Mouse (Mus musculus): ENCODE data around the gene Sowahd. TPM values are rescaled to one million over a fixed set of nuclear protein-coding genes. Genes with fewer than 3 reads are reported as not detected.
"Not testable (repeated sequence)": the region's sequence is repeated elsewhere in the genome, so short reads cannot be mapped to it uniquely, and the experiment has no call there.

Gene Sowahd
- polyA plus RNA-seq, 1 experiment from 2014 or later, result not detected

- no peak overlapping the region for H3K9ac ChIP-seq (replicated peaks; ENCODE audit: low read depth, low read length)
- WGBS, result 23% methylated on average over 68 of the region's 70 CpGs
- no peaks in the 10 kb centered on the region for H3K36me3 ChIP-seq (ENCODE audit: control insufficient read depth, insufficient read depth, low read length)
- peaks cover 5% of the 10 kb centered on the region; the same call in 1 of the 2 replicates for H3K27me3 ChIP-seq (ENCODE audit: control insufficient read depth, insufficient read depth, low read length)
- H3K4me2 ChIP-seq (replicated peaks; ENCODE audit: low read depth, low read length), result peak overlapping the region; percentile 49
- ATAC-seq (ENCODE audit: insufficient number of reproducible peaks, insufficient read depth, low FRiP score, low read depth), result no peak
- H3K27ac ChIP-seq (ENCODE audit: low read length), result no peak overlapping the region
- peak overlapping the region; percentile 22 for H3K4me3 ChIP-seq (ENCODE audit: low read depth, low read length)
- H3K4me1 ChIP-seq (ENCODE audit: control insufficient read depth, insufficient read depth, low read length), result no peaks in the 10 kb centered on the region
- no peaks in the 10 kb centered on the region for H3K9me3 ChIP-seq (ENCODE audit: control insufficient read depth, low read depth, low read length)
Observed at GRCm38 (mm10) chrX:37048890-37049823, 512 bp downstream of the Sowahd start.

- 74% methylated on average over 9 of the region's 9 CpGs for WGBS
Observed at GRCm38 (mm10) chrX:37063902-37064301, 15.3 kb downstream of the Sowahd start.

GRCm38 (mm10) chrX:37067299-37067698 lies 18.7 kb downstream of the Sowahd start:
- H3K4me2 ChIP-seq (replicated peaks; ENCODE audit: low read depth, low read length), result no peak overlapping the region
- H3K36me3 ChIP-seq (ENCODE audit: control insufficient read depth, insufficient read depth, low read length), result no peaks in the 10 kb centered on the region
- no peaks in the 10 kb centered on the region for H3K9me3 ChIP-seq (ENCODE audit: control insufficient read depth, low read depth, low read length)
- no peak overlapping the region for H3K9ac ChIP-seq (replicated peaks; ENCODE audit: low read depth, low read length)
- no peak overlapping the region for H3K4me3 ChIP-seq (ENCODE audit: low read depth, low read length)
- no peaks in the 10 kb centered on the region for H3K4me1 ChIP-seq (ENCODE audit: control insufficient read depth, insufficient read depth, low read length)
- H3K27ac ChIP-seq (ENCODE audit: low read length), result no peak overlapping the region
- no peak for ATAC-seq (ENCODE audit: insufficient number of reproducible peaks, insufficient read depth, low FRiP score, low read depth)
- 81% methylated on average over 3 of the region's 3 CpGs for WGBS
- H3K27me3 ChIP-seq (ENCODE audit: control insufficient read depth, insufficient read depth, low read length), result no peaks in the 10 kb centered on the region

More at GRCm38 (mm10) chrX:37063902-37064301, 15.3 kb downstream of the Sowahd start:
- H3K4me1 ChIP-seq (ENCODE audit: control insufficient read depth, insufficient read depth, low read length), result no peaks in the 10 kb centered on the region
- H3K27ac ChIP-seq (ENCODE audit: low read length), result no peak overlapping the region
- no peak for ATAC-seq (ENCODE audit: insufficient number of reproducible peaks, insufficient read depth, low FRiP score, low read depth)
- no peak overlapping the region for H3K4me2 ChIP-seq (replicated peaks; ENCODE audit: low read depth, low read length)
- no peak overlapping the region for H3K4me3 ChIP-seq (ENCODE audit: low read depth, low read length)
- H3K27me3 ChIP-seq (ENCODE audit: control insufficient read depth, insufficient read depth, low read length), result no peaks in the 10 kb centered on the region
- H3K9me3 ChIP-seq (ENCODE audit: control insufficient read depth, low read depth, low read length), result no peaks in the 10 kb centered on the region
- no peaks in the 10 kb centered on the region for H3K36me3 ChIP-seq (ENCODE audit: control insufficient read depth, insufficient read depth, low read length)
- H3K9ac ChIP-seq (replicated peaks; ENCODE audit: low read depth, low read length), result no peak overlapping the region

DNA sequence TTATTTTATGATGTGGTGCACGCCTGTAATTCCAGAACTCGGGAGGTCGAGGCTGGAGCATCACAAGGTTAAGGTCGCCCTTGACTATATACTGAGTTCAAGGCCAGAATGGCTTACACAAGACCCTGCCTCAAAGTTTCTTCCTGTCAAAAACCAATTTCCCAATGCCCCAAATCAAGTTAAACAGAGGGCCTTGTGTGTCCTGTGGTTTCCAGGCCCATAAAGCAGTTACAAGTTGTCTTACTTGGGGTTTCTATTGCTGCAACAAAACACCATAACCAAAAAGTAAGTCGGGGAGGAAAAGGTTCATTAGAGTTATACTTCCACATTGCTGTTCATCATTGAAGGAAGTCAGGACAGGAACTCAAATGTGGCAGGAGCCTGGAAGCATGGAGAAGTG lies 20.1 kb downstream of the Sowahd start:
- Histone ChIP-seq H3K27me3 (ENCODE audit: control insufficient read depth, insufficient read depth, low read length) (no peaks in the 10 kb centered on the region), H3K27ac (ENCODE audit: low read length) (no peak overlapping the region), H3K4me1 (ENCODE audit: control insufficient read depth, insufficient read depth, low read length) (no peaks in the 10 kb centered on the region), H3K9ac (replicated peaks; ENCODE audit: low read depth, low read length) (no peak overlapping the region), H3K9me3 (ENCODE audit: control insufficient read depth, low read depth, low read length) (no peaks in the 10 kb centered on the region), H3K4me3 (ENCODE audit: low read depth, low read length) (no peak overlapping the region), H3K4me2 (replicated peaks; ENCODE audit: low read depth, low read length) (no peak overlapping the region), H3K36me3 (ENCODE audit: control insufficient read depth, insufficient read depth, low read length) (no peaks in the 10 kb centered on the region)
- 89% methylated on average over 5 of the region's 5 CpGs for WGBS
- ATAC-seq (ENCODE audit: insufficient number of reproducible peaks, insufficient read depth, low FRiP score, low read depth), result no peak

GRCm38 (mm10) chrX:37074262-37074892 lies 25.7 kb downstream of the Sowahd start:
- Histone ChIP-seq H3K36me3 (ENCODE audit: control insufficient read depth, insufficient read depth, low read length) (no peaks in the 10 kb centered on the region), H3K4me3 (ENCODE audit: low read depth, low read length) (no peak overlapping the region), H3K9ac (replicated peaks; ENCODE audit: low read depth, low read length) (no peak overlapping the region), H3K4me1 (ENCODE audit: control insufficient read depth, insufficient read depth, low read length) (no peaks in the 10 kb centered on the region), H3K4me2 (replicated peaks; ENCODE audit: low read depth, low read length) (no peak overlapping the region), H3K9me3 (ENCODE audit: control insufficient read depth, low read depth, low read length) (no peaks in the 10 kb centered on the region), H3K27ac (ENCODE audit: low read length) (no peak overlapping the region), H3K27me3 (ENCODE audit: control insufficient read depth, insufficient read depth, low read length) (no peaks in the 10 kb centered on the region)
- 38% methylated on average over 9 of the region's 9 CpGs for WGBS
- no peak for ATAC-seq (ENCODE audit: insufficient number of reproducible peaks, insufficient read depth, low FRiP score, low read depth)

DNA sequence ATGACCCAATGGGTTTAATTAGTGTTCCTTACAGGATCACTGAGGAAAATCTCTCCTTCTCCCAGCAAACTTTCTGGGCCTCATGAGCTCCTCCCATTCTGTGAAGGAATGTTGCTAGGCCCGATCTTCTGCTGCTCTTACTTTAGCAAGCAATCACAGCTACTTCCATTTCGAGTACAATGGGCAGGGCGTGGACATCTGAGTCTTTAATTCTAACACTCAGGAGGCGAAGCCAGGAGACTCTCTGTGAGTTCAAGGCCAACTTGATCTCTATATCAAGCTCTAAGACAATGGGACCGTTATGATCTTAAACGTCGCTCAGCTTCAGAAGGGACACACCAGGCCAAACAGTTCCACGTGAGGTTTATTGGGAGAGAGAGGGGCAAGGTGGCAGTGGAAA lies 28.0 kb downstream of the Sowahd start:
- no peak overlapping the region for H3K27ac ChIP-seq (ENCODE audit: low read length)

GRCm38 (mm10) chrX:37080345-37080744 lies 31.7 kb downstream of the Sowahd start:
- H3K27me3 ChIP-seq (ENCODE audit: control insufficient read depth, insufficient read depth, low read length); H3K9ac ChIP-seq (replicated peaks; ENCODE audit: low read depth, low read length); H3K4me3 ChIP-seq (ENCODE audit: low read depth, low read length); H3K4me2 ChIP-seq (replicated peaks; ENCODE audit: low read depth, low read length); H3K4me1 ChIP-seq (ENCODE audit: control insufficient read depth, insufficient read depth, low read length); H3K36me3 ChIP-seq (ENCODE audit: control insufficient read depth, insufficient read depth, low read length); H3K9me3 ChIP-seq (ENCODE audit: control insufficient read depth, low read depth, low read length); H3K27ac ChIP-seq (ENCODE audit: low read length); ATAC-seq (ENCODE audit: insufficient number of reproducible peaks, insufficient read depth, low FRiP score, low read depth): not testable (repeated sequence)
- 58% methylated on average over 3 of the region's 4 CpGs for WGBS

More for the DNA sequence above, 28.0 kb downstream of the Sowahd start:
- Histone ChIP-seq H3K36me3 (ENCODE audit: control insufficient read depth, insufficient read depth, low read length) (no peaks in the 10 kb centered on the region; the same call in 1 of the 2 replicates), H3K9ac (replicated peaks; ENCODE audit: low read depth, low read length) (no peak overlapping the region), H3K4me3 (ENCODE audit: low read depth, low read length) (no peak overlapping the region), H3K4me1 (ENCODE audit: control insufficient read depth, insufficient read depth, low read length) (no peaks in the 10 kb centered on the region), H3K27me3 (ENCODE audit: control insufficient read depth, insufficient read depth, low read length) (no peaks in the 10 kb centered on the region), H3K4me2 (replicated peaks; ENCODE audit: low read depth, low read length) (no peak overlapping the region), H3K9me3 (ENCODE audit: control insufficient read depth, low read depth, low read length) (no peaks in the 10 kb centered on the region)
- WGBS, result 74% methylated on average over 8 of the region's 8 CpGs
- ATAC-seq (ENCODE audit: insufficient number of reproducible peaks, insufficient read depth, low FRiP score, low read depth), result no peak

- no peaks in the 10 kb centered on the region for H3K27me3 ChIP-seq (ENCODE audit: control insufficient read depth, insufficient read depth, low read length)
- no peak overlapping the region for H3K27ac ChIP-seq (ENCODE audit: low read length)
- H3K4me3 ChIP-seq (ENCODE audit: low read depth, low read length), result no peak overlapping the region
- no peak for ATAC-seq (ENCODE audit: insufficient number of reproducible peaks, insufficient read depth, low FRiP score, low read depth)
- H3K9ac ChIP-seq (replicated peaks; ENCODE audit: low read depth, low read length), result no peak overlapping the region
- 59% methylated on average over 6 of the region's 6 CpGs for WGBS
- H3K36me3 ChIP-seq (ENCODE audit: control insufficient read depth, insufficient read depth, low read length), result no peaks in the 10 kb centered on the region; the same call in 1 of the 2 replicates
- no peak overlapping the region for H3K4me2 ChIP-seq (replicated peaks; ENCODE audit: low read depth, low read length)
- no peaks in the 10 kb centered on the region for H3K9me3 ChIP-seq (ENCODE audit: control insufficient read depth, low read depth, low read length)
- H3K4me1 ChIP-seq (ENCODE audit: control insufficient read depth, insufficient read depth, low read length), result no peaks in the 10 kb centered on the region
Observed at GRCm38 (mm10) chrX:37081194-37081593, 32.5 kb downstream of the Sowahd start.
